Comparison of ENCODE assay signal across 8 mouse cellular contexts in the genomic region with DNA sequence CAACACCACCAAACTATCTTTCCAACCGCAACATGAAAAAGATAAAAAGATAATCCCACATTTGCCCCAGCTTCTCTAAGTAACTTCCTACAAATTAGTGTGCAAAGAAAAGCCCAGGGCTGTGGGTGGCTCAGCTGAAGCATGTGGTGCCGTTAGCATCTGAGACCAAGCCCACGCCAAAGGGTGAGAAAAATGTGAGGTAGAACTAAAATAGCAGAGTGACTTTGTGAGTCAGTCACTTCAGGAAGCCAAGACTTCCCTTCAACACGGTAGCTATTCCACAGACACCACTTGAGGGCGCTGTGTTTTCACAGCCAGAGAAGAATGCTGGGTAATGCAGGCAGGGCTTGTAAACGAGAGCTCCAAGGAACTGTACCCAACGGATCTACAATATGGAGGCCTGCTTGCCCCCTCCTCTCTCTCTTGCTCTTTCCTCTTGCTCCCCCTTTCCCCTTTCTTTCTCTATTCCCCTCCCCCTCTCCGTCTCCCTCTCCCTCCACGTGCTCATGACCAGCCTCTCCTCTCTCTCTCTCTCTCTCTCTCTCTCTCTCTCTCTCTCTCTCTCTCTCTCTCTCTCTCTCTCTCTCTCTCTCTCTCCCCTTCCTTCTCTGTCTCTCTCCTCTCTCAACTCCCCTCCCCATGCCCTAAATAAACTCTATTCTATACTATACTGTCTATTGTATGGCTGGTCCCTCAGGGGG. TPM values are rescaled to one million over a fixed set of nuclear protein-coding genes. Genes with fewer than 3 reads are reported as not detected.
DNase-seq lines count a peak whose midpoint lies in the region; ATAC-seq and TF ChIP-seq lines count a peak whose summit lies in the region.

No protein-coding gene starts in this region.

- peak; percentile 65 to 85 (median 78) for TF ChIP-seq CTCF in MEL (IDR thresholded peaks at IDR 0.05 in 2 of 3, conservative IDR thresholded peaks at IDR 0.05 in 1 of 3; ENCODE audit: control insufficient read depth in 1 of 3, insufficient read depth in 1 of 3, low read depth in 2 of 3, low read length in 3 of 3, poor library complexity in 1 of 3, severe bottlenecking in 1 of 3)

- H3K36me3 ChIP-seq in intestine, embryonic 14.5 days (ENCODE audit: control insufficient read depth, insufficient read depth, low read length): no peaks in the 10 kb centered on the region
- no peaks in the 10 kb centered on the region for H3K36me3 ChIP-seq in intestine, embryonic 15.5 days
- peaks cover 0 to 2% of the 10 kb centered on the region in 2 experiments; a peak in 2 of 4 replicates for H3K36me3 ChIP-seq in MEL (ENCODE audit: control insufficient read depth in 1 of 2, insufficient read depth in 2 of 2, low read length in 2 of 2)
- no peaks in the 10 kb centered on the region for H3K36me3 ChIP-seq in midbrain, embryonic 15.5 days (replicated peaks)

- H3K9me3 ChIP-seq in intestine, embryonic 14.5 days (ENCODE audit: control insufficient read depth, low read length): no peaks in the 10 kb centered on the region
- H3K9me3 ChIP-seq in intestine, embryonic 15.5 days: no peaks in the 10 kb centered on the region
- no peaks in the 10 kb centered on the region for H3K9me3 ChIP-seq in MEL (replicated peaks; ENCODE audit: insufficient read depth, low read length)
- H3K9me3 ChIP-seq in midbrain, embryonic 15.5 days: no peaks in the 10 kb centered on the region

- no peak for ATAC-seq in intestine, embryonic 14.5 days (replicated peaks; ENCODE audit: low FRiP score, low TSS enrichment, low read depth)
- ATAC-seq in intestine, embryonic 15.5 days: no peak
- peak; percentile 87 to 91 for ATAC-seq in hematopoietic stem cell, adult 5-6 weeks (replicated peaks in 1 of 2; ENCODE audit: insufficient read depth in 1 of 2, low FRiP score in 2 of 2, low TSS enrichment in 1 of 2, low read depth in 1 of 2, poor library complexity in 2 of 2, severe bottlenecking in 2 of 2)
- ATAC-seq in midbrain, embryonic 15.5 days (replicated peaks): no peak

- H3K4me2 ChIP-seq in intestine, embryonic 14.5 days (ENCODE audit: low read length): no peak overlapping the region
- no peak overlapping the region for H3K4me2 ChIP-seq in intestine, embryonic 15.5 days (replicated peaks)
- H3K4me2 ChIP-seq in midbrain, embryonic 15.5 days: no peak overlapping the region

- WGBS in intestine, embryonic 14.5 days: 38% methylated on average over 9 of the region's 9 CpGs
- 45% methylated on average over 9 of the region's 9 CpGs for WGBS in intestine, embryonic 15.5 days
- WGBS in midbrain, embryonic 15.5 days: 40% methylated on average over 9 of the region's 9 CpGs

- no peaks in the 10 kb centered on the region for H3K27me3 ChIP-seq in intestine, embryonic 14.5 days (replicated peaks; ENCODE audit: control insufficient read depth, insufficient read depth, low read length)
- H3K27me3 ChIP-seq in intestine, embryonic 15.5 days (replicated peaks): no peaks in the 10 kb centered on the region
- no peaks in the 10 kb centered on the region for H3K27me3 ChIP-seq in MEL (ENCODE audit: control insufficient read depth in 1 of 2, insufficient read depth in 2 of 2, low read length in 2 of 2)
- no peaks in the 10 kb centered on the region for H3K27me3 ChIP-seq in midbrain, embryonic 15.5 days (replicated peaks)

- no peak overlapping the region for H3K4me3 ChIP-seq in intestine, embryonic 14.5 days (ENCODE audit: low read depth, low read length)
- no peak overlapping the region for H3K4me3 ChIP-seq in intestine, embryonic 15.5 days (replicated peaks)
- peak overlapping the region; percentile 12 to 58 for H3K4me3 ChIP-seq in MEL (ENCODE audit: control insufficient read depth in 1 of 2, insufficient read depth in 1 of 2, low read depth in 2 of 2, low read length in 2 of 2)
- H3K4me3 ChIP-seq in midbrain, embryonic 15.5 days: no peak overlapping the region

- TF ChIP-seq RAD21 in MEL (IDR thresholded peaks at IDR 0.05; ENCODE audit: low read depth, low read length): peak; percentile 9

- H3K4me1 ChIP-seq in intestine, embryonic 14.5 days (replicated peaks; ENCODE audit: control insufficient read depth, insufficient read depth, low read length): no peaks in the 10 kb centered on the region
- no peaks in the 10 kb centered on the region for H3K4me1 ChIP-seq in intestine, embryonic 15.5 days (replicated peaks)
- peaks cover 0 to 8% of the 10 kb centered on the region in 2 experiments; a peak in 1 of 4 replicates for H3K4me1 ChIP-seq in MEL (ENCODE audit: control insufficient read depth in 1 of 2, insufficient read depth in 2 of 2, low read length in 2 of 2)
- no peaks in the 10 kb centered on the region for H3K4me1 ChIP-seq in midbrain, embryonic 15.5 days

- DNase-seq in intestine, embryonic 14.5 days (ENCODE audit: low spot score): peak; percentile 58
- DNase-seq in MEL (ENCODE audit: low read depth, low spot score) (peak; percentile 94), liver (peak; percentile 78)
- peak; percentile 68 for DNase-seq in embryo, embryonic 10.5 days (ENCODE audit: low spot score)
- peak; percentile 68 for DNase-seq in retina, postnatal 1 day

- no peak overlapping the region for H3K9ac ChIP-seq in intestine, embryonic 14.5 days (ENCODE audit: low read length)
- no peak overlapping the region for H3K9ac ChIP-seq in intestine, embryonic 15.5 days
- H3K9ac ChIP-seq in MEL (ENCODE audit: control insufficient read depth, low read depth, low read length, poor library complexity, severe bottlenecking): peak overlapping the region; percentile 75
- no peak overlapping the region for H3K9ac ChIP-seq in midbrain, embryonic 15.5 days

- H3K27ac ChIP-seq in intestine, embryonic 14.5 days (ENCODE audit: low read depth): no peak overlapping the region
- no peak overlapping the region for H3K27ac ChIP-seq in intestine, embryonic 15.5 days
- peak overlapping the region; percentile 94 for H3K27ac ChIP-seq in MEL (ENCODE audit: control insufficient read depth, low read depth, low read length)
- H3K27ac ChIP-seq in midbrain, embryonic 15.5 days: no peak overlapping the region

- TF ChIP-seq EP300 in MEL (IDR thresholded peaks at IDR 0.05; ENCODE audit: low read depth in 1 of 2, low read length in 2 of 2): peak; percentile 47 to 51

- H3K79me2 ChIP-seq in MEL (ENCODE audit: control insufficient read depth, insufficient read depth, low read length, poor library complexity): no peaks in the 10 kb centered on the region

- peak in 1 of 2 experiments; percentile 64; a peak in 2 of 4 replicates for TF ChIP-seq POLR2A in MEL (IDR thresholded peaks at IDR 0.05; ENCODE audit: control insufficient read depth in 1 of 2, insufficient read depth in 1 of 2, low read depth in 1 of 2, low read length in 2 of 2, poor library complexity in 1 of 2)

TF ChIP-seq in MEL, 35 proteins besides CTCF, POLR2A, EP300 and RAD21 (continues in another document):
- no peak for TF ChIP-seq UBTF (IDR thresholded peaks at IDR 0.05; ENCODE audit: borderline replicate concordance, insufficient read depth, low read depth, low read length)
- TF ChIP-seq GATA1 (IDR thresholded peaks at IDR 0.05; ENCODE audit: low read depth, low read length): peak; percentile 75
- TF ChIP-seq MAX (IDR thresholded peaks at IDR 0.05; ENCODE audit: low read length): peak; percentile 51; the same call in 1 of the 2 replicates

RNA-seq across cellular contexts. Expression of a gene that starts 8.2 kb away (rescaled TPM):
- not detected in 2 replicates for polyA plus RNA-seq in intestine, embryonic 14.5 days (2014; fragmentation: Nextera tagmentation; extraction: Ambion mirVana)
- not detected in 2 replicates for polyA plus RNA-seq in intestine, embryonic 15.5 days (2015; fragmentation: Nextera tagmentation; extraction: Ambion mirVana)
- not detected in 2 replicates for total RNA-seq in MEL (2012; rRNA removed)
- not detected for polyA plus RNA-seq in MEL (2012; ENCODE audit: insufficient read depth in 1 of 2, insufficient read length in 2 of 2, low read depth in 1 of 2, low replicate concordance in 2 of 2, missing spikeins in 1 of 2)
- total RNA-seq in hematopoietic stem cell, adult 5-6 weeks (2017): not detected in 2 replicates
- not detected in 2 replicates for polyA plus RNA-seq in midbrain, embryonic 15.5 days (2015; fragmentation: Nextera tagmentation; extraction: Ambion mirVana)

RNA-seq across cellular contexts. Expression of a gene that starts 22.6 kb away (rescaled TPM):
- polyA plus RNA-seq in intestine, embryonic 14.5 days (2014; fragmentation: Nextera tagmentation; extraction: Ambion mirVana): 77.8 and 86.7 TPM in 2 replicates
- polyA plus RNA-seq in intestine, embryonic 15.5 days (2015; fragmentation: Nextera tagmentation; extraction: Ambion mirVana): 53.3 and 61.3 TPM in 2 replicates
- 38.5 and 48.5 TPM in 2 replicates for total RNA-seq in MEL (2012; rRNA removed)
- 10 to 100 TPM in 1 of 2 experiments, not detected in 1; 45.6 TPM for polyA plus RNA-seq in MEL (2012; ENCODE audit: insufficient read depth in 1 of 2, insufficient read length in 2 of 2, low read depth in 1 of 2, low replicate concordance in 2 of 2, missing spikeins in 1 of 2)
- 11.3 and 22.1 TPM in 2 replicates for total RNA-seq in hematopoietic stem cell, adult 5-6 weeks (2017)
- polyA plus RNA-seq in midbrain, embryonic 15.5 days (2015; fragmentation: Nextera tagmentation; extraction: Ambion mirVana): 50.8 and 58.9 TPM in 2 replicates

RNA-seq across cellular contexts. Expression of a gene that starts 25.0 kb away (rescaled TPM):
- 6.7 and 9.4 TPM in 2 replicates for polyA plus RNA-seq in intestine, embryonic 14.5 days (2014; fragmentation: Nextera tagmentation; extraction: Ambion mirVana)
- 5.7 and 7.1 TPM in 2 replicates for polyA plus RNA-seq in intestine, embryonic 15.5 days (2015; fragmentation: Nextera tagmentation; extraction: Ambion mirVana)
- 17.1 and 20.6 TPM in 2 replicates for total RNA-seq in MEL (2012; rRNA removed)
- polyA plus RNA-seq in MEL (2012; ENCODE audit: insufficient read depth in 1 of 2, insufficient read length in 2 of 2, low read depth in 1 of 2, low replicate concordance in 2 of 2, missing spikeins in 1 of 2): 10 to 100 TPM in 1 of 2 experiments, not detected in 1; 53.5 TPM
- 24.7 and 37.6 TPM in 2 replicates for total RNA-seq in hematopoietic stem cell, adult 5-6 weeks (2017)
- 1.5 and 2.6 TPM in 2 replicates for polyA plus RNA-seq in midbrain, embryonic 15.5 days (2015; fragmentation: Nextera tagmentation; extraction: Ambion mirVana)

RNA-seq across cellular contexts. Expression of a gene that starts 39.5 kb away (rescaled TPM):
- 0.23 TPM in 2 replicates for polyA plus RNA-seq in intestine, embryonic 14.5 days (2014; fragmentation: Nextera tagmentation; extraction: Ambion mirVana)
- 0.18 and 0.21 TPM in 2 replicates for polyA plus RNA-seq in intestine, embryonic 15.5 days (2015; fragmentation: Nextera tagmentation; extraction: Ambion mirVana)
- total RNA-seq in MEL (2012; rRNA removed): not detected in 2 replicates
- polyA plus RNA-seq in MEL (2012; ENCODE audit: insufficient read depth in 1 of 2, insufficient read length in 2 of 2, low read depth in 1 of 2, low replicate concordance in 2 of 2, missing spikeins in 1 of 2): not detected
- total RNA-seq in hematopoietic stem cell, adult 5-6 weeks (2017): 3.3 and 4.4 TPM in 2 replicates
- polyA plus RNA-seq in midbrain, embryonic 15.5 days (2015; fragmentation: Nextera tagmentation; extraction: Ambion mirVana): 0.50 and 0.51 TPM in 2 replicates

RNA-seq across cellular contexts. Expression of a gene that starts 41.1 kb away (rescaled TPM):
- polyA plus RNA-seq in intestine, embryonic 14.5 days (2014; fragmentation: Nextera tagmentation; extraction: Ambion mirVana): 589 and 606 TPM in 2 replicates
- 492 and 540 TPM in 2 replicates for polyA plus RNA-seq in intestine, embryonic 15.5 days (2015; fragmentation: Nextera tagmentation; extraction: Ambion mirVana)
- total RNA-seq in MEL (2012; rRNA removed): 359 and 370 TPM in 2 replicates
- polyA plus RNA-seq in MEL (2012; ENCODE audit: insufficient read depth in 1 of 2, insufficient read length in 2 of 2, low read depth in 1 of 2, low replicate concordance in 2 of 2, missing spikeins in 1 of 2): 100 to 1,000 TPM in 1 of 2 experiments, not detected in 1; 326 TPM
- 123 and 126 TPM in 2 replicates for total RNA-seq in hematopoietic stem cell, adult 5-6 weeks (2017)
- 467 and 476 TPM in 2 replicates for polyA plus RNA-seq in midbrain, embryonic 15.5 days (2015; fragmentation: Nextera tagmentation; extraction: Ambion mirVana)

Comparison
In these comparisons a context has a peak if more than half of its experiments do, and no peak if none do; other contexts are left out.
1. ATAC-seq: peak in hematopoietic stem cell, adult 5-6 weeks (2 of 2); none in intestine, embryonic 14.5 days (single experiment), intestine, embryonic 15.5 days (single experiment) and midbrain, embryonic 15.5 days (single experiment).
2. H3K4me3 ChIP-seq: peak in MEL (2 of 2); none in intestine, embryonic 14.5 days (single experiment), intestine, embryonic 15.5 days (single experiment) and midbrain, embryonic 15.5 days (single experiment).
3. Peak in every context shown above with its lines, with median percentiles within 50 percentile points of each other: DNase-seq.